Mouse (Mus musculus): ENCODE results near the gene Clec4b1. TPM values are rescaled to one million over a fixed set of nuclear protein-coding genes. Genes with fewer than 3 reads are reported as not detected.
"Not testable (repeated sequence)": the region's sequence is repeated elsewhere in the genome, so short reads cannot be mapped to it uniquely, and the experiment has no call there.

Gene Clec4b1
- not detected in 2 replicates for polyA plus RNA-seq (2014; fragmentation: Nextera tagmentation; extraction: Ambion mirVana)

- H3K4me1 ChIP-seq (ENCODE audit: control insufficient read depth, insufficient read depth, low read length): no peaks in the 10 kb centered on the region
- H3K9me3 ChIP-seq (ENCODE audit: control insufficient read depth, low read length): no peaks in the 10 kb centered on the region; the same call in 1 of the 2 replicates
- H3K4me2 ChIP-seq (ENCODE audit: low read length): no peak within 1 kb of the TSS
- no peak within 1 kb of the TSS for H3K9ac ChIP-seq (replicated peaks; ENCODE audit: low read length)
- H3K36me3 ChIP-seq (ENCODE audit: control insufficient read depth, insufficient read depth, low read length): no peaks in the 10 kb centered on the region
- 81% methylated on average over 2 of the region's 2 CpGs for WGBS
- no peak for DNase-seq
- H3K4me3 ChIP-seq (replicated peaks; ENCODE audit: low read depth, low read length): no peak within 1 kb of the TSS
- no peak for ATAC-seq (ENCODE audit: low FRiP score, low TSS enrichment)
- no peaks in the 10 kb centered on the region for H3K27me3 ChIP-seq (ENCODE audit: control insufficient read depth, insufficient read depth, low read length)
- no peak within 1 kb of the TSS for H3K27ac ChIP-seq (replicated peaks; ENCODE audit: low read depth, low read length)
These were observed at the start of gene Clec4b1 for GRCm38 (mm10) chr6:123049742-123050372. Gene Clec4b1, plus strand, starts transcription at chr6:123049962.

GRCm38 (mm10) chr6:123004696-123005095 lies 45.1 kb upstream of the Clec4b1 start:
- H3K36me3 ChIP-seq (ENCODE audit: control insufficient read depth, insufficient read depth, low read length): not testable (repeated sequence)

GRCm38 (mm10) chr6:123005591-123005990 lies 44.2 kb upstream of the Clec4b1 start:
- H3K27me3 ChIP-seq (ENCODE audit: control insufficient read depth, insufficient read depth, low read length): no peaks in the 10 kb centered on the region
- no peaks in the 10 kb centered on the region for H3K36me3 ChIP-seq (ENCODE audit: control insufficient read depth, insufficient read depth, low read length)
- H3K4me2 ChIP-seq (ENCODE audit: low read length): no peak overlapping the region
- ATAC-seq (ENCODE audit: low FRiP score, low TSS enrichment): no peak
- DNase-seq: no peak
- H3K4me3 ChIP-seq (replicated peaks; ENCODE audit: low read depth, low read length): no peak overlapping the region
- no peak overlapping the region for H3K27ac ChIP-seq (replicated peaks; ENCODE audit: low read depth, low read length)
- no peaks in the 10 kb centered on the region for H3K4me1 ChIP-seq (ENCODE audit: control insufficient read depth, insufficient read depth, low read length)
- no peak overlapping the region for H3K9ac ChIP-seq (replicated peaks; ENCODE audit: low read length)
- WGBS: 66% methylated on average over 1 of the region's 1 CpGs
- no peaks in the 10 kb centered on the region for H3K9me3 ChIP-seq (ENCODE audit: control insufficient read depth, low read length)

More at GRCm38 (mm10) chr6:123004696-123005095, 45.1 kb upstream of the Clec4b1 start:
- not testable (repeated sequence) for H3K4me1 ChIP-seq (ENCODE audit: control insufficient read depth, insufficient read depth, low read length); H3K9ac ChIP-seq (replicated peaks; ENCODE audit: low read length); ATAC-seq (ENCODE audit: low FRiP score, low TSS enrichment); H3K9me3 ChIP-seq (ENCODE audit: control insufficient read depth, low read length); DNase-seq; H3K27ac ChIP-seq (replicated peaks; ENCODE audit: low read depth, low read length); H3K4me3 ChIP-seq (replicated peaks; ENCODE audit: low read depth, low read length); H3K27me3 ChIP-seq (ENCODE audit: control insufficient read depth, insufficient read depth, low read length); H3K4me2 ChIP-seq (ENCODE audit: low read length)
- WGBS: 81% methylated on average over 2 of the region's 2 CpGs

DNA sequence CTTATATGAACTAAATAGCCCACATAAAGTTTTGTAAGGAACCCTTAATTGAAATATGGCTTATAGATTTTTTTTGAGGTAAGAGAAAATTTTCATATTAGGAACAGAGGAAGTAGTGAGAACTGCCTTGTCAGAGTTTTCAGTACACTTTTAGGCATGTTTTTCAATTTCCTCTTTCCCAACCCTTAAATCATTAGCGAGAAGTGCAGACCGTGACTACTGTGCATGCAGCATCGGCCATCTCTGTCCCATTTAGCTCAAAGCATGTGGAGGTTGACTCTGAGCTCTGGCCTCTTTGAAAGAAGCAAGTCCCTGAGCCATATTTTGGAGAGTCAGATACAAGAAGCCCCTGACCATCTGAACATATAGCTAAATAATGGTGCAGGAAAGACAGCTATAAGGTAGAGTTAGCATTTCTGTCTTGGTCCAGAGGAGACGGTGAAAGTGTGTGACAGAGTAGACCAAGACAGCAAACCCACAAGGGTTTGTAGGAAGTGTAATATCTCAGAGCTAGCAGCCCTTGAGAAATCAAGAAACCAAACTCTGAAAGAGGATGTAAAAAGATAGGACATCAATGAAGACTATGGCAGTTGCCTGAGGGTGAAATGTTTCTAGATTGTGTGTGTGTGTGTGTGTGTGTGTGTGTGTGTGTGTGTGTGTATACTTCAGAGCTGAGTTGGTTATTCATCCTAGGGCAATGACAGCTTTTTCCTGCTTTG lies 45.5 kb downstream of the Clec4b1 start:
- Histone ChIP-seq H3K36me3 (ENCODE audit: control insufficient read depth, insufficient read depth, low read length) (no peaks in the 10 kb centered on the region), H3K4me1 (ENCODE audit: control insufficient read depth, insufficient read depth, low read length) (no peaks in the 10 kb centered on the region), H3K4me3 (replicated peaks; ENCODE audit: low read depth, low read length) (no peak overlapping the region), H3K27me3 (ENCODE audit: control insufficient read depth, insufficient read depth, low read length) (no peaks in the 10 kb centered on the region), H3K4me2 (ENCODE audit: low read length) (no peak overlapping the region), H3K9ac (replicated peaks; ENCODE audit: low read length) (no peak overlapping the region), H3K27ac (replicated peaks; ENCODE audit: low read depth, low read length) (no peak overlapping the region), H3K9me3 (ENCODE audit: control insufficient read depth, low read length) (no peaks in the 10 kb centered on the region)
- no peak for ATAC-seq (ENCODE audit: low FRiP score, low TSS enrichment)
- DNase-seq: no peak
- WGBS: 93% methylated on average over 4 of the region's 4 CpGs

- not testable (repeated sequence) for H3K36me3 ChIP-seq (ENCODE audit: control insufficient read depth, insufficient read depth, low read length); DNase-seq; ATAC-seq (ENCODE audit: low FRiP score, low TSS enrichment); H3K9me3 ChIP-seq (ENCODE audit: control insufficient read depth, low read length); H3K27ac ChIP-seq (replicated peaks; ENCODE audit: low read depth, low read length); H3K4me1 ChIP-seq (ENCODE audit: control insufficient read depth, insufficient read depth, low read length); H3K9ac ChIP-seq (replicated peaks; ENCODE audit: low read length); H3K4me2 ChIP-seq (ENCODE audit: low read length); H3K27me3 ChIP-seq (ENCODE audit: control insufficient read depth, insufficient read depth, low read length); H3K4me3 ChIP-seq (replicated peaks; ENCODE audit: low read depth, low read length)
- 56% methylated on average over 1 of the region's 1 CpGs for WGBS
These were observed 56.4 kb downstream of the Clec4b1 start, which contains the start of gene Clec4a2 for GRCm38 (mm10) chr6:123106128-123106527. Gene Clec4a2, plus strand, starts transcription at chr6:123106428.

Other genes with a start within 250 kb of the Clec4b1 start
- gene Slc2a3, start 248.3 kb upstream of the Clec4b1 start, polyA plus RNA-seq (2014; fragmentation: Nextera tagmentation; extraction: Ambion mirVana): 21.7 and 28.4 TPM in 2 replicates
- gene Foxj2, start 230.0 kb upstream of the Clec4b1 start, polyA plus RNA-seq (2014; fragmentation: Nextera tagmentation; extraction: Ambion mirVana): 9.0 and 10.1 TPM in 2 replicates
- gene C3ar1, start 193.8 kb upstream of the Clec4b1 start, polyA plus RNA-seq (2014; fragmentation: Nextera tagmentation; extraction: Ambion mirVana): 0.62 and 2.0 TPM in 2 replicates
- gene Necap1, start 175.5 kb upstream of the Clec4b1 start, polyA plus RNA-seq (2014; fragmentation: Nextera tagmentation; extraction: Ambion mirVana): 119 and 135 TPM in 2 replicates
- gene Clec4a1, start 128.1 kb upstream of the Clec4b1 start, polyA plus RNA-seq (2014; fragmentation: Nextera tagmentation; extraction: Ambion mirVana): 1.9 TPM in 1 of 2 replicates, not detected in the other
- gene Clec4a3, start 97.4 kb upstream of the Clec4b1 start, polyA plus RNA-seq (2014; fragmentation: Nextera tagmentation; extraction: Ambion mirVana): 1.5 TPM in 1 of 2 replicates, not detected in the other
- not detected in 2 replicates for gene Clec4a4, start 59.6 kb upstream of the Clec4b1 start, polyA plus RNA-seq (2014; fragmentation: Nextera tagmentation; extraction: Ambion mirVana)
- 3.7 TPM in 1 of 2 replicates, not detected in the other for gene Clec4a2, start 56.5 kb downstream of the Clec4b1 start, polyA plus RNA-seq (2014; fragmentation: Nextera tagmentation; extraction: Ambion mirVana)
- not detected in 2 replicates for gene Clec4b2, start 122.9 kb downstream of the Clec4b1 start, polyA plus RNA-seq (2014; fragmentation: Nextera tagmentation; extraction: Ambion mirVana)
- gene Clec4n, start 179.9 kb downstream of the Clec4b1 start, polyA plus RNA-seq (2014; fragmentation: Nextera tagmentation; extraction: Ambion mirVana): 2.6 TPM in 1 of 2 replicates, not detected in the other
- not detected in 2 replicates for gene Clec4d, start 212.1 kb downstream of the Clec4b1 start, polyA plus RNA-seq (2014; fragmentation: Nextera tagmentation; extraction: Ambion mirVana)
- gene Clec4e, start 239.9 kb downstream of the Clec4b1 start, polyA plus RNA-seq (2014; fragmentation: Nextera tagmentation; extraction: Ambion mirVana): not detected in 2 replicates

All from midbrain, embryonic 14.5 days (tissue).